Mouse (Mus musculus) CH12.LX (cell line): ENCODE data around the gene Crocc.

Experiments used
- CHD2 ChIP-seq: IDR thresholded peaks from 2 replicates; pipeline ENCODE4 v1.6.1; 2011; ENCODE audit warnings: low read length, improper control_type of control experiment
- CTCF ChIP-seq, 2 experiments: IDR thresholded peaks in 1 of 2; conservative IDR thresholded peaks in 1 of 2; 2 replicates each; pipeline ENCODE4 v1.5.1; 2011 to 2012; ENCODE audit warnings: low read depth in 2 of 2, low read length in 2 of 2, improper control_type of control experiment in 1 of 2, inconsistent platforms in 1 of 2, mild to moderate bottlenecking in 1 of 2, moderate library complexity in 1 of 2
- E2F4 ChIP-seq: IDR thresholded peaks from 2 replicates; pipeline ENCODE4 v1.6.1; 2011; ENCODE audit warnings: low read depth, low read length, improper control_type of control experiment; ENCODE audit not compliant: insufficient replicate concordance
- MYC ChIP-seq: IDR thresholded peaks from 2 replicates; pipeline ENCODE4 v1.6.1; 2011; ENCODE audit warnings: low read depth, mild to moderate bottlenecking, improper control_type of control experiment, low read length
- POLR2A ChIP-seq: IDR thresholded peaks from 2 replicates; pipeline ENCODE4 v1.6.1; 2011; ENCODE audit warnings: low read depth, mild to moderate bottlenecking, improper control_type of control experiment, low read length
- POLR2AphosphoS2 ChIP-seq: IDR thresholded peaks from 2 replicates; pipeline ENCODE4 v1.6.1; 2011; ENCODE audit warnings: low read depth, low read length, improper control_type of control experiment

GRCm38 (mm10) chr4:141049476-141049835 is 10.9 kb downstream of the Crocc start:
- TF ChIP-seq CTCF (conservative IDR thresholded peaks at IDR 0.05 in 1 of 2, IDR thresholded peaks at IDR 0.05 in 1 of 2; ENCODE audit: low read depth in 2 of 2, low read length in 2 of 2) = no peak
- no peak for TF ChIP-seq MYC
- no peak for TF ChIP-seq CHD2
- TF ChIP-seq POLR2AphosphoS2 = no peak
- no peak for TF ChIP-seq POLR2A
- no peak for TF ChIP-seq E2F4
